Mouse (Mus musculus): ENCODE measurements around the gene Adgrb2. TPM values are rescaled to one million over a fixed set of nuclear protein-coding genes. Genes with fewer than 3 reads are reported as not detected.

The Adgrb2 gene
- total and polyA plus RNA-seq, 3 experiments: 0.08 TPM; not detected in 2

DNA sequence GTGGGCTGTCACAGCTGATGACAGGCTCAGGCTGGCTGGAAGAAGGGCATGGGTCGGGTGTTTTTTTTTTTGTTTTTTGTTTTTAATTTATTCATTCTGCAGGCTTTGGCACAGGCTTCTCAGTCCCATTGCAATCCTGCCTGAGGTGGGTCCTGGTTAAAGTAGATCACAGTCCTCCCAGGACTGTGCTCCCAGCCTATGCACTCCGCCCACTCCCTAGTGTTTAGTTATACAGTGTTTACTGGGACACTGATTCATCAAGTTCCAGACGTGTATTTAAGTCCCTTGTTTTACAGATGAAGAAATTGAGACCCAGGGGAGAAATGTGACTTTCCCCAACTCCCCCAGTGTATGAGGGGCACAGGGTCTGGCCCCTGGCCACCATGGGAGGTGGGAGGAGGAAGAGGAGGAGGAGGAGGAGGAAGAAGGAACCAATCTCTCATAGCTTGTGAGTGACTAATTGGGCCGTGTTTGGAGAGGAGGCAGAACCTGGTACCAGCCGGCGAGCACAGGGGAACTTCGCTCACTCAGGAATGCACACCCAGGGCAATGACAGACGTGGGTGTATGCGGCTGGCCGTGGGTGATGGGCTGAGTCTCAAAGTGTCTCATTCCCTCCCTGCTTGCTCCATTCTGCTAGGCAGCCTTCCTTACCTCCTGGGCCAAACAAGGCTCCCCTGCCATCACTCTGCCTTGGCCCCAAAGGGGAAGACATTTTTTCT lies 39.0 kb downstream of the Adgrb2 start:
- in situ Hi-C loops (cut with MboI; ENCODE audit: low pct_ligation_motif_present, low pct_unique_long_range_greater_than_20kb, low sequenced_read_pairs) (no loop called here), dilution Hi-C loops (cut with MboI; ENCODE audit: extremely low pct_ligation_motif_present, extremely low pct_unique_long_range_greater_than_20kb, low sequenced_read_pairs) (no loop called here)
- H3K79me2 ChIP-seq (replicated peaks; ENCODE audit: control insufficient read depth, extremely low read depth, insufficient read depth, poor library complexity, severe bottlenecking): no peaks in the 10 kb centered on the region
- no peak for DNase-seq (ENCODE audit: extremely low read depth)
- H3K9ac ChIP-seq (ENCODE audit: insufficient read depth, low read depth): no peak overlapping the region
- no peak overlapping the region for H3K4me3 ChIP-seq (replicated peaks in 1 of 3; ENCODE audit: low read depth in 2 of 3, low read length in 2 of 3, poor library complexity in 1 of 3)
- H3K27me3 ChIP-seq (replicated peaks): peaks cover 92% of the 10 kb centered on the region
- TF ChIP-seq IRF4 (IDR thresholded peaks at IDR 0.05; ENCODE audit: low read depth, low read length): no peak
- TF ChIP-seq SMC3 (IDR thresholded peaks at IDR 0.05; ENCODE audit: low read depth, low read length): no peak
- no peak for TF ChIP-seq MAX (IDR thresholded peaks at IDR 0.05; ENCODE audit: low read length)
- no peak for TF ChIP-seq JUND (conservative IDR thresholded peaks at IDR 0.05; ENCODE audit: low read depth, low read length)
- H3K4me2 ChIP-seq (ENCODE audit: insufficient read depth, low read depth, poor library complexity, severe bottlenecking): no peak overlapping the region
- no peaks in the 10 kb centered on the region for H3K36me3 ChIP-seq (replicated peaks in 1 of 2; ENCODE audit: control insufficient read depth in 1 of 2, insufficient read depth in 1 of 2, low read length in 1 of 2)
- H3K4me1 ChIP-seq (ENCODE audit: control insufficient read depth in 1 of 2, insufficient read depth in 2 of 2): no peaks in the 10 kb centered on the region
- peaks cover 9% of the 10 kb centered on the region for H3K9me3 ChIP-seq (replicated peaks; ENCODE audit: low read length)
- no peak overlapping the region for H3K27ac ChIP-seq (ENCODE audit: insufficient read depth, low read depth)

DNA sequence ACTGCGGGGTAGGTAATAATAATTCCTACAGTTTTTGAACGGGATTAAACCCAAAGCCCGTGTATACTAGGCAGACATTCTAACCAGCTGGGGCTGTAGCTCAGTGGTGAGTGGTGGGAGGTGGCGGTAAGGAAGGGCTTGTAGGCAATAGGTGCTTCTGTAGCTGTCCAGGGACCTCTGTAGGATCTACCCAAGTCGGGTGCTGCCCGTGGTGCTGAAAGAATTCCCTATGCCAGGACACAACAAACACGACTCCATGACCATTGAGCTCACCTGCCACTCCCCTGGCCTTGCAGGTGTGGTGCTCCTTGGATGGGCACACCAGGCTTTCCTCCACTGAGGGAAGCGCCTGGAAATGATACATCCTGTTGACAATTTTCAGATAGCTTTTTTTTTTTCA lies 40.9 kb downstream of the Adgrb2 start:
- Histone ChIP-seq H3K36me3 (replicated peaks in 1 of 2; ENCODE audit: control insufficient read depth in 1 of 2, insufficient read depth in 1 of 2, low read length in 1 of 2) (no peaks in the 10 kb centered on the region), H3K9ac (ENCODE audit: insufficient read depth, low read depth) (no peak overlapping the region), H3K27me3 (replicated peaks) (peaks cover 92% of the 10 kb centered on the region), H3K4me3 (replicated peaks in 1 of 3; ENCODE audit: low read depth in 2 of 3, low read length in 2 of 3, poor library complexity in 1 of 3) (no peak overlapping the region), H3K79me2 (replicated peaks; ENCODE audit: control insufficient read depth, extremely low read depth, insufficient read depth, poor library complexity, severe bottlenecking) (no peaks in the 10 kb centered on the region), H3K9me3 (replicated peaks; ENCODE audit: low read length) (peaks cover 9% of the 10 kb centered on the region), H3K4me2 (ENCODE audit: insufficient read depth, low read depth, poor library complexity, severe bottlenecking) (no peak overlapping the region), H3K27ac (ENCODE audit: insufficient read depth, low read depth) (no peak overlapping the region), H3K4me1 (ENCODE audit: control insufficient read depth in 1 of 2, insufficient read depth in 2 of 2) (no peaks in the 10 kb centered on the region)
- dilution Hi-C loops (cut with MboI; ENCODE audit: extremely low pct_ligation_motif_present, extremely low pct_unique_long_range_greater_than_20kb, low sequenced_read_pairs): no loop called here
- in situ Hi-C loops (cut with MboI; ENCODE audit: low pct_ligation_motif_present, low pct_unique_long_range_greater_than_20kb, low sequenced_read_pairs): no loop called here
- DNase-seq (ENCODE audit: extremely low read depth): no peak
- no peak for TF ChIP-seq MXI1 (IDR thresholded peaks at IDR 0.05; ENCODE audit: low read depth, low read length)
- TF ChIP-seq RCOR1 (conservative IDR thresholded peaks at IDR 0.05; ENCODE audit: low read depth, low read length): no peak
- TF ChIP-seq ZNF384 (IDR thresholded peaks at IDR 0.05; ENCODE audit: low read depth, low read length): no peak
- TF ChIP-seq MAFK (IDR thresholded peaks at IDR 0.05; ENCODE audit: insufficient replicate concordance, low read length): no peak
- TF ChIP-seq NELFE (IDR thresholded peaks at IDR 0.05; ENCODE audit: low read depth, low read length): no peak
- TF ChIP-seq POLR2A (IDR thresholded peaks at IDR 0.05; ENCODE audit: low read depth, low read length): no peak
- no peak for TF ChIP-seq MAX (IDR thresholded peaks at IDR 0.05; ENCODE audit: low read length)
- no peak for TF ChIP-seq KAT2A (IDR thresholded peaks at IDR 0.05; ENCODE audit: insufficient replicate concordance, low read length)
- TF ChIP-seq CHD2 (IDR thresholded peaks at IDR 0.05; ENCODE audit: low read length): no peak
- TF ChIP-seq MEF2A (IDR thresholded peaks at IDR 0.05; ENCODE audit: borderline replicate concordance, low read depth, low read length): no peak
- TF ChIP-seq RAD21 (IDR thresholded peaks at IDR 0.05; ENCODE audit: low read depth, low read length): no peak
- no peak for TF ChIP-seq SMC3 (IDR thresholded peaks at IDR 0.05; ENCODE audit: low read depth, low read length)
- TF ChIP-seq ZMIZ1 (IDR thresholded peaks at IDR 0.05; ENCODE audit: low read depth, low read length): no peak
- no peak for TF ChIP-seq PAX5 (IDR thresholded peaks at IDR 0.05; ENCODE audit: low read length)
- no peak for TF ChIP-seq ZC3H11A (IDR thresholded peaks at IDR 0.05; ENCODE audit: low read depth, low read length)

Data from CH12.LX (cell line).